Mouse (Mus musculus) bone marrow, adult 2 months (tissue): ENCODE measurements around the gene Luzp1.

Source experiments
- CTCF ChIP-seq: fragments of 200-500 bp; IDR thresholded peaks from 2 replicates; pipeline ENCODE4 v1.5.1; 2011; ENCODE audit warnings: low read length, control low read depth; ENCODE audit not compliant: control insufficient read depth, insufficient read depth
- POLR2A ChIP-seq: fragments of 200-500 bp; IDR thresholded peaks from 2 replicates; pipeline ENCODE4 v1.6.1; 2011; ENCODE audit warnings: low read depth, mild to moderate bottlenecking, control low read depth, low read length, borderline replicate concordance; ENCODE audit not compliant: control insufficient read depth

GRCm38 (mm10) chr4:136451564-136451963, 18.0 kb upstream of the Luzp1 start:
- TF ChIP-seq CTCF (no peak), POLR2A (no peak)
